Mouse (Mus musculus): ENCODE results near the gene Zc3hc1. TPM values are rescaled to one million over a fixed set of nuclear protein-coding genes. Genes with fewer than 3 reads are reported as not detected.

Gene Zc3hc1
- polyA plus RNA-seq, 2 experiments: 41.5 to 64.6 TPM

GRCm38 (mm10) chr6:30357561-30358177, 33.2 kb downstream of the Zc3hc1 start:
- WGBS: 16% methylated on average over 9 of the region's 9 CpGs

DNA sequence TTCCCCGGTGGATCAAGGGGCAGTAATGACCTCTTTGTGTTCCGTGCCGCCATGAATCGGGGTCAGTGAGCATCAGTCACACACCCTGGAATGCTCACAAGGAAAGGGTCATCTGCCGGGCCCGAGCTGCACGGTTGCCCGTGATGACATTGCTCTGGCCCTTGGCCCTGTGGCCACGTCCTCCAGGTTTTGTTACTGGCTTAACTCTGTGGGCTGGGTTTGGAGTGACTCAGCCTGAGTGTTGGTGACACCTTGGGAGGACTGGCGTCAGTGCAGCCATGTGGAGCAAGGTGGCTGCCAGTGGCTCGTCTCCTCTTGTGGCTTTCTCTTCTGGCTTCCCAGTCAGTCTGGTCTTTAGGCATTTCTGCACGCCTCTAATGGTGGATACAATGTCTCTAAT, 34.1 kb downstream of the Zc3hc1 start:
- no peaks in the 10 kb centered on the region for H3K9me3 ChIP-seq (ENCODE audit: control insufficient read depth, low read length)
- H3K9ac ChIP-seq (ENCODE audit: low read depth, low read length, severe bottlenecking): no peak overlapping the region
- peaks cover 2% of the 10 kb centered on the region; the same call in 1 of the 2 replicates for H3K4me1 ChIP-seq (ENCODE audit: control insufficient read depth, insufficient read depth, low read length)
- no peak overlapping the region for H3K4me3 ChIP-seq (replicated peaks; ENCODE audit: low read length)
- ATAC-seq (ENCODE audit: low FRiP score, low read depth): no peak
- H3K27ac ChIP-seq (replicated peaks; ENCODE audit: low read depth, low read length): no peak overlapping the region
- no peak for TF ChIP-seq POLR2A (IDR thresholded peaks at IDR 0.05; ENCODE audit: borderline replicate concordance, extremely low read depth, insufficient read depth, insufficient read length)
- H3K4me2 ChIP-seq (replicated peaks; ENCODE audit: low read depth, low read length, severe bottlenecking): no peak overlapping the region
- no peaks in the 10 kb centered on the region for H3K36me3 ChIP-seq (ENCODE audit: control insufficient read depth, insufficient read depth, low read length)
- no peak for DNase-seq (ENCODE audit: low spot score)
- no peaks in the 10 kb centered on the region for H3K27me3 ChIP-seq (ENCODE audit: control insufficient read depth, insufficient read depth, low read length)
- WGBS: 90% methylated on average over 12 of the region's 12 CpGs

More at GRCm38 (mm10) chr6:30357561-30358177, 33.2 kb downstream of the Zc3hc1 start:
- peak; percentile 74; the same call in 1 of the 2 replicates for ATAC-seq (ENCODE audit: low FRiP score, low read depth)
- no peaks in the 10 kb centered on the region for H3K36me3 ChIP-seq (ENCODE audit: control insufficient read depth, insufficient read depth, low read length)
- H3K9ac ChIP-seq (ENCODE audit: low read depth, low read length, severe bottlenecking): no peak overlapping the region
- H3K27me3 ChIP-seq (ENCODE audit: control insufficient read depth, insufficient read depth, low read length): no peaks in the 10 kb centered on the region
- peak; percentile 86 for DNase-seq (ENCODE audit: low spot score)
- no peak overlapping the region for H3K4me3 ChIP-seq (replicated peaks; ENCODE audit: low read length)
- no peaks in the 10 kb centered on the region for H3K9me3 ChIP-seq (ENCODE audit: control insufficient read depth, low read length)
- peaks cover 2% of the 10 kb centered on the region; the same call in 1 of the 2 replicates for H3K4me1 ChIP-seq (ENCODE audit: control insufficient read depth, insufficient read depth, low read length)
- no peak overlapping the region for H3K4me2 ChIP-seq (replicated peaks; ENCODE audit: low read depth, low read length, severe bottlenecking)
- TF ChIP-seq POLR2A (IDR thresholded peaks at IDR 0.05; ENCODE audit: borderline replicate concordance, extremely low read depth, insufficient read depth, insufficient read length): no peak
- no peak overlapping the region for H3K27ac ChIP-seq (replicated peaks; ENCODE audit: low read depth, low read length)

DNA sequence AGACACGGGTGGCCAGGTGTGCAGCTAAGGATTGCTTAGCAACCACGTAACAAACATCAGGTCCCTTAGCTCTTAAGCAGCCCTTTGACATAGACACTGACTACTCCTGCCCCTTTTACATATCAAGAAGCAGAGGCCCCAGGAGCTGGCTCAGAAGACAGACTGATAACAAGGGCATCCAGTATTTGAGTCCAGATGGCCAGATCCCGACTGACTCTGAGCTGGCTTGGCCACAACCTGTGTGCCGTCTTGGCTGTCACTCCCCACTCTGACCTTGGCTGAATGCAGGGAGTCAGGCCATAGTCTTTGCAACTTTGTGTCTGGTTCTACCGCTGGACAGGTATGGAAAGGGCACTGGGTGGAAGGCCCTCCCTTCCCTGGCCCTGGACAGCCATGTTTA, 34.7 kb downstream of the Zc3hc1 start:
- H3K27ac ChIP-seq (replicated peaks; ENCODE audit: low read depth, low read length): no peak overlapping the region
- DNase-seq (ENCODE audit: low spot score) (no peak), ATAC-seq (ENCODE audit: low FRiP score, low read depth) (no peak)
- H3K27me3 ChIP-seq (ENCODE audit: control insufficient read depth, insufficient read depth, low read length): no peaks in the 10 kb centered on the region
- no peaks in the 10 kb centered on the region for H3K36me3 ChIP-seq (ENCODE audit: control insufficient read depth, insufficient read depth, low read length)
- H3K9ac ChIP-seq (ENCODE audit: low read depth, low read length, severe bottlenecking): no peak overlapping the region
- peaks cover 2% of the 10 kb centered on the region; the same call in 1 of the 2 replicates for H3K4me1 ChIP-seq (ENCODE audit: control insufficient read depth, insufficient read depth, low read length)
- no peak overlapping the region for H3K4me2 ChIP-seq (replicated peaks; ENCODE audit: low read depth, low read length, severe bottlenecking)
- no peak overlapping the region for H3K4me3 ChIP-seq (replicated peaks; ENCODE audit: low read length)
- H3K9me3 ChIP-seq (ENCODE audit: control insufficient read depth, low read length): no peaks in the 10 kb centered on the region
- 74% methylated on average over 5 of the region's 5 CpGs for WGBS
- no peak for TF ChIP-seq POLR2A (IDR thresholded peaks at IDR 0.05; ENCODE audit: borderline replicate concordance, extremely low read depth, insufficient read depth, insufficient read length)

- Histone ChIP-seq H3K27ac (replicated peaks; ENCODE audit: low read depth, low read length) (no peak overlapping the region), H3K9me3 (ENCODE audit: control insufficient read depth, low read length) (no peaks in the 10 kb centered on the region), H3K4me1 (ENCODE audit: control insufficient read depth, insufficient read depth, low read length) (peaks cover 2% of the 10 kb centered on the region; the same call in 1 of the 2 replicates), H3K36me3 (ENCODE audit: control insufficient read depth, insufficient read depth, low read length) (no peaks in the 10 kb centered on the region), H3K27me3 (ENCODE audit: control insufficient read depth, insufficient read depth, low read length) (no peaks in the 10 kb centered on the region), H3K4me3 (replicated peaks; ENCODE audit: low read length) (no peak overlapping the region), H3K4me2 (replicated peaks; ENCODE audit: low read depth, low read length, severe bottlenecking) (no peak overlapping the region), H3K9ac (ENCODE audit: low read depth, low read length, severe bottlenecking) (no peak overlapping the region)
- WGBS: 83% methylated on average over 8 of the region's 8 CpGs
- ATAC-seq (ENCODE audit: low FRiP score, low read depth) (no peak), DNase-seq (ENCODE audit: low spot score) (no peak)
- TF ChIP-seq POLR2A (IDR thresholded peaks at IDR 0.05; ENCODE audit: borderline replicate concordance, extremely low read depth, insufficient read depth, insufficient read length): no peak
These were observed 35.1 kb downstream of the Zc3hc1 start for GRCm38 (mm10) chr6:30355701-30356100.

DNA sequence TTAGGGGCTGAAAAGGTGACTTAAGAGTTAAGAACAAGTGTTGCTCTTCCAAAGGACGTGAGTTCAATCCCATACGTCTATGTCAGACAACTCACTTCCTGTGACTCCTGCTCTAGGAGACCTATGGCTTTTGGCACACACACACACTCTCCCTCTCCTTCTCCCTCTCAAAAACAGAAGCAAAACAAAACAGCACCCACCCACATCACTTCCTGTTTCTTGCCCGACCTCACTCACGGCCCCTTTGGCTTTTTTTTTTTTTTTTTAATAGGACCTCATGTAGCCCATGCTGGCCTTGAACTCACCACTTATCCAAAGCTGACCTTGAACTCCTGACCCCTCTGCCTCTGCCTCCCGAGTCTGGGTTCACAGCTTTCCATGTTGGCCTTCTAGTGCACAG, 36.1 kb downstream of the Zc3hc1 start:
- DNase-seq (ENCODE audit: low spot score) (no peak), ATAC-seq (ENCODE audit: low FRiP score, low read depth) (no peak)
- H3K9ac ChIP-seq (ENCODE audit: low read depth, low read length, severe bottlenecking): no peak overlapping the region
- WGBS: 29% methylated on average over 5 of the region's 5 CpGs
- peaks cover 2% of the 10 kb centered on the region; the same call in 1 of the 2 replicates for H3K4me1 ChIP-seq (ENCODE audit: control insufficient read depth, insufficient read depth, low read length)
- no peaks in the 10 kb centered on the region for H3K27me3 ChIP-seq (ENCODE audit: control insufficient read depth, insufficient read depth, low read length)
- H3K36me3 ChIP-seq (ENCODE audit: control insufficient read depth, insufficient read depth, low read length): no peaks in the 10 kb centered on the region
- no peaks in the 10 kb centered on the region for H3K9me3 ChIP-seq (ENCODE audit: control insufficient read depth, low read length)
- no peak overlapping the region for H3K4me3 ChIP-seq (replicated peaks; ENCODE audit: low read length)
- H3K27ac ChIP-seq (replicated peaks; ENCODE audit: low read depth, low read length): no peak overlapping the region
- H3K4me2 ChIP-seq (replicated peaks; ENCODE audit: low read depth, low read length, severe bottlenecking): no peak overlapping the region
- no peak for TF ChIP-seq POLR2A (IDR thresholded peaks at IDR 0.05; ENCODE audit: borderline replicate concordance, extremely low read depth, insufficient read depth, insufficient read length)
